Comparison of ENCODE assay signal across 7 mouse cellular contexts in genomic region chr8:127063551-127064360, GRCm38 (mm10). TPM values are rescaled to one million over a fixed set of nuclear protein-coding genes. Genes with fewer than 3 reads are reported as not detected.
A peak's percentile ranks its signal among the peaks of the same experiment; 100 is the strongest.
DNase-seq lines count a peak whose midpoint lies in the region; ATAC-seq and TF ChIP-seq lines count a peak whose summit lies in the region.

Gene Pard3 (plus strand): TSS chr8:127063893.

- no peaks in the 10 kb centered on the region for H3K27me3 ChIP-seq in intestine, embryonic 14.5 days (replicated peaks; ENCODE audit: control insufficient read depth, insufficient read depth, low read length)

- H3K9ac ChIP-seq in intestine, embryonic 14.5 days (ENCODE audit: low read length): peak within 1 kb of the TSS; percentile 96

- peak within 1 kb of the TSS; percentile 75 for H3K4me2 ChIP-seq in intestine, embryonic 14.5 days (ENCODE audit: low read length)

- intact Hi-C loops in gastrocnemius, postnatal 14 days (cut with DNase I; ENCODE audit: low total_unique reads): no loop called here
- intact Hi-C loops in left cerebral cortex, postnatal 10 days (cut with DNase I): loop anchor here (5.0 kb wide), 1 partner anchor 74 kb away; no protein-coding TSS in a partner anchor

- under 1% methylated on average over 65 of the region's 98 CpGs for WGBS in intestine, embryonic 14.5 days

- H3K27ac ChIP-seq in cortical plate, adult 2 months (ENCODE audit: insufficient read depth, low read length): peak within 1 kb of the TSS; percentile 97
- peak within 1 kb of the TSS; percentile 99 for H3K27ac ChIP-seq in intestine, embryonic 14.5 days (ENCODE audit: low read depth)

- no peaks in the 10 kb centered on the region for H3K36me3 ChIP-seq in intestine, embryonic 14.5 days (ENCODE audit: control insufficient read depth, insufficient read depth, low read length)

- no peak for TF ChIP-seq CTCF in cortical plate, adult 2 months (IDR thresholded peaks at IDR 0.05; ENCODE audit: extremely low read depth, insufficient read depth, low read length)

- H3K9me3 ChIP-seq in intestine, embryonic 14.5 days (ENCODE audit: control insufficient read depth, low read length): no peaks in the 10 kb centered on the region

- ATAC-seq in intestine, embryonic 14.5 days (replicated peaks; ENCODE audit: low FRiP score, low TSS enrichment, low read depth): peak; percentile 92
- peak; percentile 51; the same call in 1 of the 2 replicates for ATAC-seq in megakaryocyte-erythroid progenitor cell, adult 5-6 weeks (replicated peaks; ENCODE audit: low FRiP score, low TSS enrichment, poor library complexity, severe bottlenecking)

- no peak for TF ChIP-seq POLR2A in cortical plate, adult 2 months (IDR thresholded peaks at IDR 0.05; ENCODE audit: extremely low read depth, insufficient read depth, low read length)

- DNase-seq in adrenal gland, adult 8-10 months: peak; percentile 68
- peak; percentile 82 for DNase-seq in gastrocnemius, postnatal 14 days
- peak; percentile 88 for DNase-seq in intestine, embryonic 14.5 days (ENCODE audit: low spot score)
- DNase-seq in left cerebral cortex, postnatal 10 days (ENCODE audit: extremely low spot score in 1 of 2, low spot score in 2 of 2): peak; percentile 20 to 87
- DNase-seq in right cerebral cortex, postnatal 4 days: peak; percentile 67

- H3K4me1 ChIP-seq in cortical plate, adult 2 months (ENCODE audit: control insufficient read depth, insufficient read depth, low read length): no peaks in the 10 kb centered on the region
- H3K4me1 ChIP-seq in intestine, embryonic 14.5 days (replicated peaks; ENCODE audit: control insufficient read depth, insufficient read depth, low read length): peaks cover 31% of the 10 kb centered on the region

- peak within 1 kb of the TSS; percentile 88 for H3K4me3 ChIP-seq in cortical plate, adult 2 months (ENCODE audit: insufficient read depth, low read length)
- H3K4me3 ChIP-seq in intestine, embryonic 14.5 days (ENCODE audit: low read depth, low read length): peak within 1 kb of the TSS; percentile 78

RNA-seq across cellular contexts. Expression of gene Pard3, which starts in this region (rescaled TPM):
- total RNA-seq in adrenal gland, adult 8-10 months (2022): 10 to 100 TPM; 43.6 to 52.4 (median 45.8) TPM
- polyA plus RNA-seq in cortical plate, adult 2 months (2012; rRNA removed): 10.3 and 11.3 TPM in 2 replicates
- total RNA-seq in gastrocnemius, postnatal 14 days (2021): 10 to 100 TPM; 23.9 to 25.7 TPM
- polyA plus RNA-seq in intestine, embryonic 14.5 days (2014; fragmentation: Nextera tagmentation; extraction: Ambion mirVana): 33.4 and 36.6 TPM in 2 replicates
- 10 to 100 TPM; 11.6 to 15.1 TPM for total RNA-seq in left cerebral cortex, postnatal 10 days (2021)
- total RNA-seq in megakaryocyte-erythroid progenitor cell, adult 5-6 weeks (2014; fragmentation: Nextera tagmentation): not detected in 2 replicates
- not detected in 2 replicates for total RNA-seq in megakaryocyte-erythroid progenitor cell, adult 5-6 weeks (2017)

Comparison
In these comparisons a context has a peak if more than half of its experiments do, and no peak if none do; other contexts are left out.
1. Peak in every context shown above with its lines: DNase-seq, ATAC-seq, H3K4me3 ChIP-seq and H3K27ac ChIP-seq.
2. RNA of gene Pard3 (total RNA-seq): 43.6 to 52.4 TPM in adrenal gland, adult 8-10 months, 23.9 to 25.7 TPM in gastrocnemius, postnatal 14 days and 11.6 to 15.1 TPM in left cerebral cortex, postnatal 10 days; not detected in megakaryocyte-erythroid progenitor cell, adult 5-6 weeks; every median in the first group is over 10 times any median in the second.
3. Peak in ATAC-seq in megakaryocyte-erythroid progenitor cell, adult 5-6 weeks; RNA of the gene not detected or under 1 TPM.